Mouse (Mus musculus) kidney, postnatal 36 days (tissue): Measurements from ENCODE around the gene 1700010B08Rik.
"Not testable (repeated sequence)": the region's sequence is repeated elsewhere in the genome, so short reads cannot be mapped to it uniquely, and the experiment has no call there.

ENCODE experiments used
- DNase-seq, 2 experiments: peaks; one replicate each; pipeline ENCODE4 v3.0.0; 2021 to 2022; ENCODE audit warnings: mixed read lengths in 2 of 2

The 1700010B08Rik gene

GRCm38 (mm10) chr2:173719115-173719514, at the start of gene 1700010B08Rik:
1700010B08Rik (plus strand) TSS chr2:173719415.
- not testable (repeated sequence) for DNase-seq

GRCm38 (mm10) chr2:173672328-173672896, 46.8 kb upstream of the 1700010B08Rik start:
- no peak for DNase-seq

- no peak for DNase-seq
Observed at GRCm38 (mm10) chr2:173673469-173673868, 45.7 kb upstream of the 1700010B08Rik start.

GRCm38 (mm10) chr2:173678593-173678992, 40.6 kb upstream of the 1700010B08Rik start:
- no peak for DNase-seq

GRCm38 (mm10) chr2:173679217-173679616, 40.0 kb upstream of the 1700010B08Rik start:
- peak in 1 of 2 experiments; percentile 30 for DNase-seq

GRCm38 (mm10) chr2:173680153-173680552, 39.1 kb upstream of the 1700010B08Rik start:
- DNase-seq, result no peak

- DNase-seq, result peak in 1 of 2 experiments; percentile 33
Observed at GRCm38 (mm10) chr2:173682773-173683172, 36.4 kb upstream of the 1700010B08Rik start.

- no peak for DNase-seq
Observed at GRCm38 (mm10) chr2:173685781-173686361, 33.3 kb upstream of the 1700010B08Rik start.

- no peak for DNase-seq
Observed at GRCm38 (mm10) chr2:173687363-173687762, 31.9 kb upstream of the 1700010B08Rik start.

GRCm38 (mm10) chr2:173689835-173690234, 29.4 kb upstream of the 1700010B08Rik start:
- DNase-seq, result no peak

- DNase-seq, result no peak
Observed at GRCm38 (mm10) chr2:173691748-173692147, 27.5 kb upstream of the 1700010B08Rik start.

- DNase-seq, result no peak
Observed at GRCm38 (mm10) chr2:173692693-173693092, 26.5 kb upstream of the 1700010B08Rik start.

- DNase-seq, result no peak
Observed at GRCm38 (mm10) chr2:173698850-173699249, 20.4 kb upstream of the 1700010B08Rik start.

GRCm38 (mm10) chr2:173702096-173702866, 16.9 kb upstream of the 1700010B08Rik start:
- DNase-seq, result peak; percentile 37 to 70

GRCm38 (mm10) chr2:173702867-173703237, 16.4 kb upstream of the 1700010B08Rik start:
- DNase-seq, result no peak

- no peak for DNase-seq
Observed at GRCm38 (mm10) chr2:173705827-173706551, 13.2 kb upstream of the 1700010B08Rik start.

GRCm38 (mm10) chr2:173707626-173708025, 11.6 kb upstream of the 1700010B08Rik start:
- DNase-seq, result not testable (repeated sequence)

- DNase-seq, result no peak
Observed at GRCm38 (mm10) chr2:173710193-173710592, 9.0 kb upstream of the 1700010B08Rik start.

- DNase-seq, result no peak
Observed at GRCm38 (mm10) chr2:173712656-173713055, 6.6 kb upstream of the 1700010B08Rik start.

- no peak for DNase-seq
Observed at GRCm38 (mm10) chr2:173713241-173713640, 6.0 kb upstream of the 1700010B08Rik start.

- no peak for DNase-seq
Observed at GRCm38 (mm10) chr2:173714620-173715218, 4.5 kb upstream of the 1700010B08Rik start.

- DNase-seq, result no peak
Observed at GRCm38 (mm10) chr2:173716966-173717365, 2.2 kb upstream of the 1700010B08Rik start.
